Mouse (Mus musculus): Measurements from ENCODE around the gene Tcf7l2. TPM values are rescaled to one million over a fixed set of nuclear protein-coding genes. Genes with fewer than 3 reads are reported as not detected.

Gene Tcf7l2
- polyA plus RNA-seq, 1 experiment, result 18.2 TPM

DNA sequence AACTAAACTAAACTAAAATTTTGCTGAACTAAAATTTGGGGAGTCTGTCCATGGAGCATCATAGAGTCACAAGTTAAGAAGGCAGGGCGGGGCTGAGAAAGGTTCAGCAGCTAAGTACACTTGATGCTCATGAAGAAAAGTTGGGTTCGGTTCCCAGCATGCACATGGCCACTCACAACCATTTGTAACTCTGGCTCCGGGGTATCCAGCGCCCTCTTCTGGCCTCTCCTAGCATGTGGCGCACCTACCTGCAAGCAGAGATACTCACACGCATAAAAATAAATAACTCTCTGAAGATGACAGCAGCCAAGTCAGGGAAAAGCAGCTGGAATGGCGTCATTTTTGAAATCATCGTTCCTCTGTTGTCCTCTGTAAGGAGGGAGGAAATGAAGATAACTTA is 171.2 kb downstream of the Tcf7l2 start:
- H3K4me1 ChIP-seq (ENCODE audit: control insufficient read depth, insufficient read depth, low read length), result no peaks in the 10 kb centered on the region
- no peak for DNase-seq
- no peak overlapping the region for H3K27ac ChIP-seq (ENCODE audit: insufficient read depth, low read depth, low read length)
- no peaks in the 10 kb centered on the region for H3K27me3 ChIP-seq (replicated peaks; ENCODE audit: control insufficient read depth, insufficient read depth, low read length)
- no peaks in the 10 kb centered on the region; the same call in 1 of the 2 replicates for H3K36me3 ChIP-seq (ENCODE audit: control insufficient read depth, insufficient read depth, low read length)
- H3K4me3 ChIP-seq (ENCODE audit: insufficient read depth, low read depth, low read length), result no peak overlapping the region
- 94% methylated on average over 8 of the region's 8 CpGs for WGBS
- TF ChIP-seq CTCF (conservative IDR thresholded peaks at IDR 0.05; ENCODE audit: insufficient read depth, insufficient read length, low read depth, low read length) (0 out of 2 replicates have a peak, but pooled peaks have one; percentile 6), POLR2A (IDR thresholded peaks at IDR 0.05; ENCODE audit: low read depth, low read length) (no peak)

DNA sequence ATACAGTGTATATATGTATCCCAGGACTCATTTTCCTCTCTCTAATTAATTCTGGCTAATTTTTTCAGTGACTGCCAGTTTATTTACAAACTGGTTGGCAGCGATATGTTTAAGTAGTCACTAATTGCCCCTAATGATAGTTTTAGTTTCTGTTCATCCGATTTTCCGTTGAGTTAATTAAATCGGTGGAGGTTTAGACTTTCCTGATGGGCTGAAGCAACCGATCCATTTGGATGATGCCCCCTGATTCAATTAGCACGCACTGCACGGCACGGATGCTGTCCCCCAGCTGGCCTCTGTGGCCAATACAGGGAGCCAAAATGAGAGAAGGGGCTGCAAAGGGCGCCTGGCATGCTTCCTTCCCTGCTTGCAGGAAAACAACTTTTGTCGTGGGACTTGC is 172.0 kb downstream of the Tcf7l2 start:
- no peak for TF ChIP-seq CTCF (conservative IDR thresholded peaks at IDR 0.05; ENCODE audit: insufficient read depth, insufficient read length, low read depth, low read length)
- TF ChIP-seq POLR2A (IDR thresholded peaks at IDR 0.05; ENCODE audit: low read depth, low read length), result no peak
- Histone ChIP-seq H3K4me3 (ENCODE audit: insufficient read depth, low read depth, low read length) (no peak overlapping the region), H3K27ac (ENCODE audit: insufficient read depth, low read depth, low read length) (no peak overlapping the region), H3K4me1 (ENCODE audit: control insufficient read depth, insufficient read depth, low read length) (no peaks in the 10 kb centered on the region), H3K36me3 (ENCODE audit: control insufficient read depth, insufficient read depth, low read length) (no peaks in the 10 kb centered on the region; the same call in 1 of the 2 replicates), H3K27me3 (replicated peaks; ENCODE audit: control insufficient read depth, insufficient read depth, low read length) (no peaks in the 10 kb centered on the region)
- DNase-seq, result no peak
- WGBS, result 77% methylated on average over 10 of the region's 10 CpGs

DNA sequence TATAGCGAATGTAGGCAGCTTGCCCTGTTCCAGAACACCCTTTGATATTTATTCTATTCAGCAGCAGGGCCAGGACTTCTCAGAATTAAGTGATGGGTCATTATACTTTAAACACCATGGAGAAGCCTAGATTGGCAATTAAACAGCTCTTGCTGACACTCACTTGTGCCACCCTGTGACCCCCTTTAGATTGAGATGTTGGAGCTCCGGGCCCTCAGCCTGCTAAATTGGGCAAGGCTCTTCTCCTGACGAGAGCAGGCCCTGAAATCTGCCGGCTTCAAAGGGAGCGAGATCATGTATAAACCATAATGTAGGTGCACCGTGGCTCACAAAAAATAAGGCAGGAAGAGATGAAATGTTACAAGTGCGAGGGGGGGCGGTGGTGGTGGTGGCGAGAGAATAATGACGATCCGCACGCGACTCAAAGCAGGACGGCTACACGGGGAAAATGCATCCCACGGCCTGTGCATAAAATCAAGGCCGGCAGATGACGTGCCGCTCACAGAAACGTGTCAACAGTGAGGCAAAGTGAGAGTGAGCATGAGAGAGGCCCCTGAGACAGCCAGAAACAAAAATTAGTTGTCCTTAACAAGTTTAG is 173.1 kb downstream of the Tcf7l2 start:
- no peaks in the 10 kb centered on the region for H3K4me1 ChIP-seq (ENCODE audit: control insufficient read depth, insufficient read depth, low read length)
- DNase-seq, result no peak
- H3K27ac ChIP-seq (ENCODE audit: insufficient read depth, low read depth, low read length), result no peak overlapping the region
- WGBS, result 75% methylated on average over 20 of the region's 20 CpGs
- TF ChIP-seq CTCF (conservative IDR thresholded peaks at IDR 0.05; ENCODE audit: insufficient read depth, insufficient read length, low read depth, low read length) (no peak), POLR2A (IDR thresholded peaks at IDR 0.05; ENCODE audit: low read depth, low read length) (no peak)
- H3K27me3 ChIP-seq (replicated peaks; ENCODE audit: control insufficient read depth, insufficient read depth, low read length), result no peaks in the 10 kb centered on the region
- peaks cover 3% of the 10 kb centered on the region for H3K36me3 ChIP-seq (ENCODE audit: control insufficient read depth, insufficient read depth, low read length)
- H3K4me3 ChIP-seq (ENCODE audit: insufficient read depth, low read depth, low read length), result no peak overlapping the region

DNA sequence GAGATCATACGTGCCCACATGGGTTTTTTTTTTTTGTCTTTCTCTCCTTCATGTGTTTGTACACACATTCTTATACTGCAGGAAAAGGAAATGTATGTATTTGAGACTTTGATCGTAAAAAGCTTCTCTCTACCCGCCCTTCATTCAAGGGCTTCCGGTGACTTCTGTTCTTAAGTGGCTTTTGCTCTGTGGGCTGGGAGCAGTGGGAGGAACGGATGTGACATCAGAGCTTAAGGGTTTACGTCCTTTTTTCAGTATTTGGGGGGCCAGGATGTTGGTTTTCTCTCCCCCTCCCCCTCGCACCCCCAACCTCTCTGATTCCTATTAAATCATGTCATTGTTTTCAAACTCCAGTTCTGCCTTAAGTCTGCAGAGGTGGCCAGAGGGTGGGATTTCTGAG is 173.9 kb downstream of the Tcf7l2 start:
- Histone ChIP-seq H3K4me3 (ENCODE audit: insufficient read depth, low read depth, low read length) (no peak overlapping the region), H3K27ac (ENCODE audit: insufficient read depth, low read depth, low read length) (no peak overlapping the region), H3K36me3 (ENCODE audit: control insufficient read depth, insufficient read depth, low read length) (peaks cover 3% of the 10 kb centered on the region), H3K27me3 (replicated peaks; ENCODE audit: control insufficient read depth, insufficient read depth, low read length) (no peaks in the 10 kb centered on the region), H3K4me1 (ENCODE audit: control insufficient read depth, insufficient read depth, low read length) (no peaks in the 10 kb centered on the region)
- TF ChIP-seq CTCF (conservative IDR thresholded peaks at IDR 0.05; ENCODE audit: insufficient read depth, insufficient read length, low read depth, low read length), result no peak
- TF ChIP-seq POLR2A (IDR thresholded peaks at IDR 0.05; ENCODE audit: low read depth, low read length), result no peak
- DNase-seq, result no peak
- 63% methylated on average over 7 of the region's 7 CpGs for WGBS

DNA sequence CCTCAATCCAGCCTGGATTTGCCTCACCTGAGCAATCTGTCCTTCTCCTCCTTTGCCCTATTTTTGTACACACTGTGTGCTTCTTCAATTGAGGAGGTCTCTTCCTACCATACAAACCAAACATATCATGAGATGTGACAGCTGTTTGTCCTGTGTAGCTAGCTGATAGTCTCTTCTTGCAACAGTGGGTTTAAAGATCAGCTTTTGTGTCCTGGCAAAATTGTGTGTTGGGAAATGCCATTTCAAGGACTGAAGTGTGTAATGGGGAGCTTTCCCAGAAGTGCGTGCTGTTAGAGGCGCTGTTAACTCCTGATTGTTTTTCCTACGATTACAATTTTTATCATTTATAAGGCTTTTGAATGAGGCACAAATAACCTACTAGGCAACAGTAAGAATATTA is 174.6 kb downstream of the Tcf7l2 start:
- H3K27me3 ChIP-seq (replicated peaks; ENCODE audit: control insufficient read depth, insufficient read depth, low read length), result no peaks in the 10 kb centered on the region
- no peak for TF ChIP-seq POLR2A (IDR thresholded peaks at IDR 0.05; ENCODE audit: low read depth, low read length)
- TF ChIP-seq CTCF (conservative IDR thresholded peaks at IDR 0.05; ENCODE audit: insufficient read depth, insufficient read length, low read depth, low read length), result no peak
- no peak overlapping the region for H3K4me3 ChIP-seq (ENCODE audit: insufficient read depth, low read depth, low read length)
- no peaks in the 10 kb centered on the region for H3K4me1 ChIP-seq (ENCODE audit: control insufficient read depth, insufficient read depth, low read length)
- no peak for DNase-seq
- no peak overlapping the region for H3K27ac ChIP-seq (ENCODE audit: insufficient read depth, low read depth, low read length)
- peaks cover 3% of the 10 kb centered on the region for H3K36me3 ChIP-seq (ENCODE audit: control insufficient read depth, insufficient read depth, low read length)
- WGBS, result 92% methylated on average over 3 of the region's 3 CpGs

DNA sequence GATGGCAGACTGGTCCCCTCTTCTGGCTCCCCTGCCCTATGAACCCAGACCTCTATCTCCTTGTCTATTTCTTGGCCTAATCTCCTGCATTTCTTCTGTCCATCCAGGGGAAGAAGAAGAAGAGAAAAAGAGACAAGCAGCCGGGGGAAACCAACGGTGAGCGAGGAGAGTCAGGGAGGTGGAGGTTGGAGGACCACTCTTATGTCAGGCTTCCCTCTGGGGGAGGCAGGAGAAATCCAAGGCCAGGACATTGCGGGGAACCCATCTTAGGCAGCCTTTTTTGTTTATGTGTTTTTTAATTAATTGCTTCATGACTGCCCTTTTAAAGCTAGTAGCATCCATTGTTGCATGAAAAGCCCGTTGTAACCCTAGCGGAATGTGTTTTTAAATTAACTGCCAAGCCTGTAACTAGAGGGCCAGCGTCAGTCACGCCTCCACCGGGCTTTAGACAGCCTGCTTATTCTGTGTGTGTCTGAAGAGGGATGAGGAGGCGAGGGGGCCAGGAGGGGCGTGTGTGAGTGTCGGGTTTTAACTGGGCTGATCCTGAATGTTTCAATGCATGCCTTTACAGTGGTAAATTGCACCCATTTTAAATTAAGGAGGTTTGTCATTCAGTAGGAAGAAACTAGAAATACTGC is 182.3 kb downstream of the Tcf7l2 start:
- 49% methylated on average over 12 of the region's 12 CpGs for WGBS
- peak; percentile 10 for DNase-seq
- H3K4me1 ChIP-seq (ENCODE audit: control insufficient read depth, insufficient read depth, low read length), result no peaks in the 10 kb centered on the region
- H3K27ac ChIP-seq (ENCODE audit: insufficient read depth, low read depth, low read length), result no peak overlapping the region
- peaks cover 3% of the 10 kb centered on the region; the same call in 1 of the 2 replicates for H3K36me3 ChIP-seq (ENCODE audit: control insufficient read depth, insufficient read depth, low read length)
- H3K27me3 ChIP-seq (replicated peaks; ENCODE audit: control insufficient read depth, insufficient read depth, low read length), result no peaks in the 10 kb centered on the region
- TF ChIP-seq POLR2A (IDR thresholded peaks at IDR 0.05; ENCODE audit: low read depth, low read length) (no peak), CTCF (conservative IDR thresholded peaks at IDR 0.05; ENCODE audit: insufficient read depth, insufficient read length, low read depth, low read length) (no peak)
- no peak overlapping the region for H3K4me3 ChIP-seq (ENCODE audit: insufficient read depth, low read depth, low read length)

DNA sequence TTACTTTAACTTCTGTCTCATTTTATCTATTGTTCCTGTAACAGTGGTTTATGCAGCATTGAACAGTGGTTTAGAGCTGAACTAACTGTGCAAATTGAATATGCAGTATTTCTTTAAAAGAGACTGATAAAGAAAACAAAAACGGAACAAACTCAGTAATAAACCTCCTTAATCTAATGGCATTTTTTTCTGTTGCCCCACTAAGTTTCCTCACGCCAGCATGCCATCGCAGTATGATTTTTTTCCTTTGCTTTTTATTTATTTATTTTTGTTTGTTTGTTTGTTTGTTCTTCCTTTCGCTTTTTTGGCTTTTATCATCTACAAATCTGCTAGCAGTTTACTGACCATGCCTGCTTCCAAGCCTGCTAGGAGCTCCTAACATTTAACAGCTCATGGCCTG is 183.2 kb downstream of the Tcf7l2 start:
- Histone ChIP-seq H3K4me1 (ENCODE audit: control insufficient read depth, insufficient read depth, low read length) (no peaks in the 10 kb centered on the region), H3K36me3 (ENCODE audit: control insufficient read depth, insufficient read depth, low read length) (no peaks in the 10 kb centered on the region), H3K4me3 (ENCODE audit: insufficient read depth, low read depth, low read length) (no peak overlapping the region), H3K27ac (ENCODE audit: insufficient read depth, low read depth, low read length) (no peak overlapping the region), H3K27me3 (replicated peaks; ENCODE audit: control insufficient read depth, insufficient read depth, low read length) (no peaks in the 10 kb centered on the region)
- TF ChIP-seq POLR2A (IDR thresholded peaks at IDR 0.05; ENCODE audit: low read depth, low read length), result no peak
- TF ChIP-seq CTCF (conservative IDR thresholded peaks at IDR 0.05; ENCODE audit: insufficient read depth, insufficient read length, low read depth, low read length), result no peak
- 95% methylated on average over 4 of the region's 4 CpGs for WGBS
- DNase-seq, result no peak

Data from kidney, adult 2 months (tissue).